Mouse (Mus musculus): Measurements from ENCODE around the gene Polr2l.

DNA sequence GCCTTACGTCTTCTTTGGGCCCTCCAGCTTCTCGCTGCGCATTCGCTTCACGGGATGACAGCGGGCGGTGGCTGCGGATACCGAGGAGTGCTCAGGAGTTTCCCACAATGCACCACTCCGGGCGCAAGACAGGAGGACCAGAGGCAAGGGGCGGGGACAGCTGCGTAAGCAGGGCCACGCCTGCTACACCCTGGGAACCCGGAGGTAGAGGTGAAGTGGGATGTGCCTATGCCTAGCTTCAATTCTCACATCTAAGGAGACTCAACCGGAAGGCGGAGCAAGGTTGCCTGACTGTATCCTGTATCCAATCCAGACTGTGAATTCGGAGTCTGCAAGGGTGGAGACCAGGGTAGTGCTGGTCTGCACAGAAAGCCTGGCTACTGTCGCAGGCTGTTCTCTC, 45.6 kb downstream of the Polr2l start, which contains the start of gene Cend1:
- TF ChIP-seq CTCF (IDR thresholded peaks at IDR 0.05; ENCODE audit: extremely low read depth, insufficient read depth, insufficient read length, insufficient replicate concordance): no peak
- TF ChIP-seq POLR2A (IDR thresholded peaks at IDR 0.05; ENCODE audit: low read depth, low read length): no peak

All from spleen, adult 2 months (tissue).